Mouse (Mus musculus) thymus, adult 2 months (tissue): ENCODE measurements around the gene Gm20388. TPM values are rescaled to one million over a fixed set of nuclear protein-coding genes. Genes with fewer than 3 reads are reported as not detected.
A peak's percentile ranks its signal among the peaks of the same experiment; 100 is the strongest.

Experiments used
- DNase-seq: peaks from one replicate; pipeline ENCODE4 v3.0.0; 2021
- H3K27ac ChIP-seq: fragments of 200-500 bp; 2 replicates; pipeline ENCODE4 v1.5.1; 2012; ENCODE audit warnings: low read length, control low read depth; ENCODE audit not compliant: control insufficient read depth, insufficient read depth
- H3K27me3 ChIP-seq: fragments of 200-500 bp; 2 replicates; pipeline ENCODE4 v1.6.1; 2012; ENCODE audit warnings: mild to moderate bottlenecking, low read length, moderate library complexity, mixed read lengths; ENCODE audit not compliant: control insufficient read depth, insufficient read depth
- H3K36me3 ChIP-seq: fragments of 200-500 bp; 2 replicates; pipeline ENCODE4 v1.6.1; 2012; ENCODE audit warnings: mild to moderate bottlenecking, low read length, moderate library complexity; ENCODE audit not compliant: control insufficient read depth, insufficient read depth
- H3K4me1 ChIP-seq: fragments of 200-500 bp; replicated peaks from 2 replicates; pipeline ENCODE4 v1.6.1; 2012; ENCODE audit warnings: low read length; ENCODE audit not compliant: control insufficient read depth, insufficient read depth
- H3K4me3 ChIP-seq: fragments of 200-500 bp; 2 replicates; pipeline ENCODE4 v1.5.1; 2012; ENCODE audit warnings: mild to moderate bottlenecking, low read length, control low read depth, moderate library complexity; ENCODE audit not compliant: control insufficient read depth, insufficient read depth
- CTCF ChIP-seq: fragments of 200-500 bp; IDR thresholded peaks from 2 replicates; pipeline ENCODE4 v1.5.1; 2012; ENCODE audit warnings: mild to moderate bottlenecking, control low read depth, low read length, moderate library complexity, borderline replicate concordance; ENCODE audit not compliant: control insufficient read depth, poor library complexity, insufficient read depth; ENCODE audit errors: extremely low read depth
- POLR2A ChIP-seq: fragments of 200-500 bp; IDR thresholded peaks from 2 replicates; pipeline ENCODE4 v1.6.1; 2012; ENCODE audit warnings: mild to moderate bottlenecking, low read length, control low read depth, moderate library complexity; ENCODE audit not compliant: control insufficient read depth, poor library complexity, insufficient read depth; ENCODE audit errors: extremely low read depth
- WGBS: fragments of 180-500 bp; shearing (Covaris S2); methylation state at CpG from one replicate; pipeline ENCODE4 v1.1.7; 2018; 5-methylcytosine and 5-hydroxymethylcytosine counted together
- polyA plus RNA-seq: library from polyadenylated mRNA; depleted of rRNA; stranded (reverse); fragments of >200 nt; gene quantifications from 2 replicates; pipeline ENCODE4 v1.2.3, GENCODE M21; 2012

The Gm20388 gene
- polyA plus RNA-seq, 1 experiment: 103 TPM

GRCm38 (mm10) chr8:119912643-119913042 lies 2.0 kb downstream of the Gm20388 start:
- no peak for TF ChIP-seq CTCF
- TF ChIP-seq POLR2A: no peak
- WGBS: 84% methylated on average over 6 of the region's 6 CpGs
- Histone ChIP-seq H3K36me3 (no peaks in the 10 kb centered on the region), H3K4me1 (peaks cover 20% of the 10 kb centered on the region), H3K27me3 (no peaks in the 10 kb centered on the region), H3K27ac (no peak overlapping the region), H3K4me3 (no peak overlapping the region)
- DNase-seq: no peak

GRCm38 (mm10) chr8:119913181-119913580 lies 2.5 kb downstream of the Gm20388 start:
- no peak for DNase-seq
- TF ChIP-seq CTCF (no peak), POLR2A (no peak)
- H3K36me3 ChIP-seq: no peaks in the 10 kb centered on the region
- no peaks in the 10 kb centered on the region for H3K27me3 ChIP-seq
- 90% methylated on average over 3 of the region's 3 CpGs for WGBS
- no peak overlapping the region for H3K4me3 ChIP-seq
- H3K4me1 ChIP-seq: peaks cover 20% of the 10 kb centered on the region
- H3K27ac ChIP-seq: no peak overlapping the region

- WGBS: 9% methylated on average over 2 of the region's 2 CpGs
- no peaks in the 10 kb centered on the region for H3K27me3 ChIP-seq
- H3K4me3 ChIP-seq: no peak overlapping the region
- no peaks in the 10 kb centered on the region for H3K36me3 ChIP-seq
- H3K4me1 ChIP-seq: peaks cover 20% of the 10 kb centered on the region
- 0 out of 2 replicates have a peak overlapping the region, but pooled peaks have one; percentile 7 for H3K27ac ChIP-seq
- TF ChIP-seq CTCF (no peak), POLR2A (no peak)
- no peak for DNase-seq
Observed at GRCm38 (mm10) chr8:119914161-119914560, 3.5 kb downstream of the Gm20388 start.

GRCm38 (mm10) chr8:119915298-119915697 lies 4.7 kb downstream of the Gm20388 start:
- Histone ChIP-seq H3K36me3 (no peaks in the 10 kb centered on the region), H3K27me3 (no peaks in the 10 kb centered on the region), H3K4me3 (no peak overlapping the region), H3K4me1 (peaks cover 20% of the 10 kb centered on the region), H3K27ac (no peak overlapping the region)
- no peak for DNase-seq
- TF ChIP-seq POLR2A (no peak), CTCF (no peak)
- 92% methylated on average over 4 of the region's 4 CpGs for WGBS

GRCm38 (mm10) chr8:119916237-119916892 lies 5.7 kb downstream of the Gm20388 start:
- WGBS: 94% methylated on average over 16 of the region's 16 CpGs
- no peaks in the 10 kb centered on the region for H3K27me3 ChIP-seq
- H3K36me3 ChIP-seq: no peaks in the 10 kb centered on the region
- no peak for DNase-seq
- no peak for TF ChIP-seq POLR2A
- no peak for TF ChIP-seq CTCF
- H3K4me3 ChIP-seq: no peak overlapping the region
- H3K27ac ChIP-seq: no peak overlapping the region
- H3K4me1 ChIP-seq: peaks cover 20% of the 10 kb centered on the region

GRCm38 (mm10) chr8:119917415-119917814 lies 6.8 kb downstream of the Gm20388 start:
- Histone ChIP-seq H3K36me3 (no peaks in the 10 kb centered on the region), H3K4me3 (no peak overlapping the region), H3K4me1 (peaks cover 19% of the 10 kb centered on the region), H3K27ac (no peak overlapping the region), H3K27me3 (no peaks in the 10 kb centered on the region)
- no peak for DNase-seq
- WGBS: 92% methylated on average over 3 of the region's 3 CpGs
- TF ChIP-seq CTCF (no peak), POLR2A (no peak)
